Mouse (Mus musculus) pancreas, adult 10 weeks (tissue): Measurements from ENCODE around the gene 1700007K13Rik. TPM values are rescaled to one million over a fixed set of nuclear protein-coding genes. Genes with fewer than 3 reads are reported as not detected.

Source experiments
- polyA plus RNA-seq: library from polyadenylated mRNA; stranded (reverse); fragments of 350-450 nt; fragmentation: Illumina TruSeq; extraction: RNeasy Lipid Tissue Mini Kit (QIAGEN cat#74804); gene quantifications from one replicate; pipeline ENCODE4 v1.2.3, GENCODE M21; 2015; ENCODE audit warnings: low read depth, low replicate concordance; ENCODE audit not compliant: insufficient read depth

1700007K13Rik gene
- not detected for polyA plus RNA-seq

DNA sequence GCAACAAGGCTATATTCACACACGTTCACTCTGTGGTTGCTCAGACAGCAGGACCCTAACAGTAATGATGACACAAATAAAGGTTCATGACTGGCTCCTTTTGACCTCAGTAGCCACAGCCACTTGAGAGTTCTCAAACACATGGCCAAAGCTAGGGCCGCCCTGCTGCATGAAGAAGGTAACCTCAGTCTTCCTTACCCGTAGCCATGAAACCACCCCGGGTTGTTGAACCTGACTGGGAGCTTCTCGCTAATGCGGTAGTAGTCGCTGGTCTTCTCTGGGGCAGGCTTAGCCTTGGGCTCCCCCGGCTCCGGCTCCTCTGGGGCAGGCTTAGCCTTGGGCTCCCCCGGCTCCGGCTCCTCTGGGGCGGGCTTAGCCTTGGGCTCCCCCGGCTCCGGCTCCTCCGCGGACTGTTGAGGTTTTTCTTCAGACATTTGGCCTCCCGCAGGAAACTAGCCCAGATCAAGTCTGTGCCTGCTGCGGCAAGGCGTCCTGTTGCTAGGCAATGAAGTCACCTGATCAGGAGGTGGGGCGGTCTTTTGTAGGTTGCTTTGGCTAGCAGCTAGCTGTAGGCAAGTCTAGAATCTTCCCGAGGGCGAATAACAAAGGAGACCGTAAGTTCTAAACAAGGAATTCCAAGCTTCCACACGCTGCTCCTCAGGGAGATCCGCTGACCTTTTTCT, at the start of gene 1700007K13Rik:
TSS of gene 1700007K13Rik (minus strand) at position 497 of the 683 bp plus-strand sequence.

GRCm38 (mm10) chr2:28512798-28513401, 46.8 kb upstream of the 1700007K13Rik start, which contains the start of gene Ralgds:
Ralgds (plus strand) TSS chr2:28513125.

GRCm38 (mm10) chr2:28505795-28506194, 39.7 kb upstream of the 1700007K13Rik start, which contains the start of gene Gm10134:
Gm10134 (plus strand) TSS chr2:28506095.

GRCm38 (mm10) chr2:28496671-28497070, 30.5 kb upstream of the 1700007K13Rik start, which contains the start of gene Gbgt1:
Gbgt1 (plus strand) TSS chr2:28496891.

GRCm38 (mm10) chr2:28467860-28468485, 1.8 kb upstream of the 1700007K13Rik start, which contains the start of gene Mrps2:
Mrps2 (plus strand) TSS chr2:28468066.

DNA sequence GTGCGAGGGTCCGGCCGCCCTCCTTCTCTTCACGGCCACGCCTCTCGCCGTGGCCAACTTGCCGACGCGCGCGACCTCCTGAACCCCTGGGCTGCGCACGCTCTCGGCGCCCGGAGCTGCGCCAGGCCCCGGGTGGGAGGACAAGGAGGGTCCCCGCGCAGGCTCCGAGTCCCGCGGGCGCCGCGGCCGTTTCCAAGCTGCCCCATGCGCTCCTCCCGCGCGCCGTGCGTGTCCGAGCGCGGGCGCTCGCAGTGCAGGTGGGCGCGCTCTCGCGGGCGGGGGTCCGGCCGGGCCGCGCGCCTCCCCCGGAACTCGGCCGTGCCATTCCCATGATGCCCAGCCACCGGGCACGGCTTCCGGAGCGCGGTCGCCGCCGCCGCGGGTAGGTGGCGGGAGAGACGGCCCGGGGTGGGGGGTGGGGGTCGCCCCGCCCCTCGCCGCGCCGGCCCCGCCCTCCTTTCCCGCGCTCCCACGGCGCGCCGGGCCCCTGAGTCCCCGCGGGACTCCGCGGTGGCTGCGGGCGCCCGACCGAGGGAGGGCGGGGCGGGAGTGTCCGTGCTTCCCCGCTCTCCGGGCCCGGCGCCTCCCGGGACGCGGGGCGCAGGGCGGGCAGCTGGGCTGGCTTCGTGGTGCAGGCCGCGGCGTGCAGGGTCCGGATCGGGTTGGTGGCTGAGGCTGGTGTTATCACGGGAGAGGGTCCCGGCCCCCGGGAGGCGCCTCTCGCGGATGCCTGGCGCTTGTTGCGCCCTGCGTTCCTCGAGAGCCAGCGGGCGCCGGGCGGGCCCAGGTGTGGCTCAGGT, 19.4 kb downstream of the 1700007K13Rik start, which contains the start of gene Ppp1r26:
TSS of gene Ppp1r26 (plus strand) at position 286 of the 800 bp plus-strand sequence.

Other genes starting within 250 kb of the 1700007K13Rik start
- 1.2 TPM for gene Ppp1r26, start 19.5 kb downstream of the 1700007K13Rik start, polyA plus RNA-seq
- gene Mrps2, start 1.7 kb upstream of the 1700007K13Rik start, polyA plus RNA-seq = 7.0 TPM
- 1.9 TPM for gene Gbgt1, start 30.6 kb upstream of the 1700007K13Rik start, polyA plus RNA-seq
- gene Gm10134, start 39.8 kb upstream of the 1700007K13Rik start, polyA plus RNA-seq = 6.6 TPM
- 11.4 TPM for gene Ralgds, start 46.8 kb upstream of the 1700007K13Rik start, polyA plus RNA-seq
- gene Cel, start 97.1 kb upstream of the 1700007K13Rik start, polyA plus RNA-seq = 9,434 TPM
- gene Gtf3c5, start 117.4 kb upstream of the 1700007K13Rik start, polyA plus RNA-seq = 23.0 TPM
- not detected for gene Gfi1b, start 155.7 kb upstream of the 1700007K13Rik start, polyA plus RNA-seq
- 4.7 TPM for gene Tsc1, start 174.9 kb upstream of the 1700007K13Rik start, polyA plus RNA-seq
- gene Spaca9, start 233.4 kb upstream of the 1700007K13Rik start, polyA plus RNA-seq = not detected
- not detected for gene Ak8, start 233.8 kb upstream of the 1700007K13Rik start, polyA plus RNA-seq